Mouse (Mus musculus) neural tube, embryonic 13.5 days (tissue): ENCODE results near the gene Pax7. TPM values are rescaled to one million over a fixed set of nuclear protein-coding genes. Genes with fewer than 3 reads are reported as not detected.

Experiments used
- ATAC-seq: fragments of 200-750 bp; cut with Nextera tagmentation; 2 replicates; pipeline ENCODE4 v1.8.0; 2017; ENCODE audit warnings: low read depth, mild to moderate bottlenecking, moderate TSS enrichment, moderate library complexity
- H3K27ac ChIP-seq: fragments of 300-500 bp; sonication (generic); replicated peaks from 2 replicates; pipeline ENCODE4 v1.5.1; 2015; ENCODE audit warnings: moderate library complexity, mild to moderate bottlenecking, inconsistent platforms
- H3K27me3 ChIP-seq: fragments of 300-500 bp; sonication (generic); 2 replicates; pipeline ENCODE4 v1.6.1; 2015; ENCODE audit warnings: mild to moderate bottlenecking, inconsistent platforms
- H3K36me3 ChIP-seq: fragments of 300-500 bp; sonication (generic); 2 replicates; pipeline ENCODE4 v1.6.1; 2015; ENCODE audit warnings: mild to moderate bottlenecking, inconsistent platforms
- H3K4me1 ChIP-seq: fragments of 300-500 bp; sonication (generic); replicated peaks from 2 replicates; pipeline ENCODE4 v1.6.1; 2015; ENCODE audit warnings: inconsistent platforms
- H3K4me2 ChIP-seq: fragments of 300-500 bp; sonication (generic); 2 replicates; pipeline ENCODE4 v1.6.1; 2015; ENCODE audit warnings: inconsistent platforms, mild to moderate bottlenecking, moderate library complexity
- H3K4me3 ChIP-seq: fragments of 300-500 bp; sonication (generic); 2 replicates; pipeline ENCODE4 v1.5.1; 2015; ENCODE audit warnings: mild to moderate bottlenecking, inconsistent platforms
- H3K9ac ChIP-seq: fragments of 300-500 bp; sonication (generic); 2 replicates; pipeline ENCODE4 v1.6.1; 2015; ENCODE audit warnings: moderate library complexity, mild to moderate bottlenecking, inconsistent platforms
- H3K9me3 ChIP-seq: fragments of 300-500 bp; sonication (generic); 2 replicates; pipeline ENCODE4 v1.6.1; 2016; ENCODE audit warnings: inconsistent platforms
- WGBS: fragments of 180-500 bp; shearing (Covaris S2); methylation state at CpG from one replicate; pipeline ENCODE4 v1.1.7; 2015; 5-methylcytosine and 5-hydroxymethylcytosine counted together
- polyA plus RNA-seq: library from polyadenylated mRNA; unstranded; fragments of >200 nt; fragmentation: Nextera tagmentation; extraction: Ambion mirVana; gene quantifications from 2 replicates; pipeline ENCODE4 v1.2.1, GENCODE M21; 2015

Pax7 gene
- polyA plus RNA-seq, 1 experiment from 2014 or later = 0.50 TPM

DNA sequence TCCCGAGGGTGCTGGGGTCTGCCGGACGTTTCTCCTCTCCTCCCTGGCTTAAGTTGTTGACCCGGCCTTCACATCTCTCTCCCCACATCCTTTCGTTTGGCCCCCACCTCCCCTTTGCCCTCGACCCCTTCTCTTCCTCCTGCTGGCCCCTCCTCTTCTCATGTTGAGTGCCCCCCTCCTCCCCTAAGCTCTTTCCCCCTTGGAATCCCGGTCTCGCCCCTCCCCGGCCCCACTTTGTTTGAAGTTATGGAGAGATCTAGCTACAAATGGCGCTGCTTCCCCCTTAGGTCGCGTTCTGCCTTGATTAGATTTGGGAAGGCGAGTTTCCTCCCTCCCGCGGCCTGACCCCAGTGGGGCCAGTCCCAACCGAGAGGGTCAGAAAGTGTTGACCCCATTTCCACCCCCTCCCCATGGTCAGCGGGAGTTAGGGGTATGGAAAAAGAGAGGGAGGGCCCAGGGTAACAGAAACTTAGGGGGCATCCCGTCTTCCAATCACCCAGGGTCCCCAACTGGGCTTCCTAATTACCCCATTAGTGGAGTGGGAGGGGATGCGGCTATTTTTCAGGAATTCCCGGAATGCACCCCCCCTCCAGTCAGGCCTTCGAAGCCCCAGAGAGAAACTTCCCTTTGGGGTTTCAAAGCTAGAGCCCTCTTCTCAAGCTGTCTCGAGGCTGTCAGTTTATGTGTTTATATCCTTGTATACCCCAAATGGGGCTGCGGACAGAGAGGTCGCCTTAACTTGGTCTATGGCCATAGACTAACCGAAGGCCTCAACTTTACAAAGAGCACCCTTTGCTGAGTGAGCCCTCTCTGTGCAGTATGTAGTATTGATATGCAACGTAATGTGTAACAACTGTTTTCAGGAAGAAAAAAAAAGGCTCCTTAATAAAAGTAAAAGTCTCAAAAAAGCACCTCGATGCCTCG, 10.9 kb downstream of the Pax7 start:
- WGBS = 2% methylated on average over 28 of the region's 28 CpGs
- no peaks in the 10 kb centered on the region for H3K9me3 ChIP-seq
- peak overlapping the region; percentile 64 for H3K9ac ChIP-seq
- ATAC-seq = no peak
- H3K4me1 ChIP-seq = peaks cover 80% of the 10 kb centered on the region
- H3K36me3 ChIP-seq = no peaks in the 10 kb centered on the region
- peak overlapping the region; percentile 58 for H3K4me2 ChIP-seq
- peaks cover 97% of the 10 kb centered on the region for H3K27me3 ChIP-seq
- 0 out of 2 replicates have a peak overlapping the region, but pooled peaks have one; percentile 33 for H3K27ac ChIP-seq
- peak overlapping the region; percentile 35 for H3K4me3 ChIP-seq

DNA sequence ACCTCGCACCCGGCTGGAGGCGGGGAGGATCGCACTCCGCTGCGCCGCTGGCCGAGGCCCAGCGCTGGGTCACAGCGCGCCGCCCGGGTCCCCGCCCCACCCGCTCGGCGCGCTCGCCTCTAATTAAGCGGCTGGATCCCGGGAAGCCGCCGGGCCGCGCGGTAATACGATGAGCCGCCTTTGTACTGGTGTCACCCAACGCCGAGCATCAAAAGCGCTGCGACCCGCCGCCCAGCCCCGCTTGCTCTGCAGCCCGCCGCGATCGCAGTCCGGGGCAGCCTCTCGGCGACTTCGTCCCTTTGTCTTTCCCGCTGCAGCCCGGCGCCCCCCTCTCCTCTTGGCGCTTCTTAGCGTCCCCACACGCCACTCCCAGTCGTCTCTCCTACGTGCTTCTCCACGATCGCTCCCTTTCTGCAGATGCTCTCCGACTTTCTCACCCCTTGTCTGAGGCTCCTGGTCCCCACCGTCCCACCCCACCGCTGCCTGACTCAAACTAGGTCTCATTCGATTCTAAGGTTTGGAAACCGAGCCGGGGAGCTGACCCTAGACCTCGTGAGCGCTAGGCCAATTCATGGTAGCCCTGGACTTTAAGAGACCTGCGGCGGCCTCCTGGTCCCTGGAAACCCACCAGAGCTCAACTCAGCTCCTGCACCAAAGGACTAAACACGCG, 11.7 kb downstream of the Pax7 start:
- Histone ChIP-seq H3K4me2 (peak overlapping the region; percentile 58), H3K27ac (peak overlapping the region; percentile 33; the same call in 1 of the 2 replicates), H3K27me3 (peaks cover 97% of the 10 kb centered on the region), H3K9ac (peak overlapping the region; percentile 64), H3K36me3 (no peaks in the 10 kb centered on the region), H3K4me1 (peaks cover 87% of the 10 kb centered on the region), H3K4me3 (peak overlapping the region; percentile 35), H3K9me3 (no peaks in the 10 kb centered on the region)
- WGBS = under 1% methylated on average over 65 of the region's 65 CpGs
- ATAC-seq = peak; percentile 60

DNA sequence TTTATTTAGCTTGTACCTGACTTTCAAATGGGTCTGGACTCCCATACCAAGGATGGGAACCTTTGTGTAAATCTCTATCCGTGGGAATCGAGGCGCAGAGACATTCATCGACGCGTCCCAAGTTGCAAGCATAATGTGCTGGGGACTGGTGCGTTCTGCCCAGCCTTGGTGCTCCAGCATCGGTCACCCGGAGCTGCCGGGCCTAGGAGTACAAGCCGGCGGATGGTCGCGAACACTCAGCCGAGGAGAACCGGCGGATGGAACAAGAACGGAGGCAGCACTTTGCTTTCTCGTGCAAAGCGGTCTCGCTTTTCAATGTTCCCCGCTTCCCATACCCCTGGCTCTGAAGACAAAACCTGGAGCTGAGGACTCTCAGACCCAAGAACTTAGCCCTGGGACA, 12.3 kb downstream of the Pax7 start:
- Histone ChIP-seq H3K36me3 (no peaks in the 10 kb centered on the region), H3K27me3 (peaks cover 97% of the 10 kb centered on the region), H3K9me3 (no peaks in the 10 kb centered on the region), H3K4me3 (peak overlapping the region; percentile 35), H3K4me1 (peaks cover 87% of the 10 kb centered on the region), H3K9ac (peak overlapping the region; percentile 64), H3K27ac (0 out of 2 replicates have a peak overlapping the region, but pooled peaks have one; percentile 33), H3K4me2 (peak overlapping the region; percentile 58)
- ATAC-seq = no peak
- 1% methylated on average over 22 of the region's 22 CpGs for WGBS

DNA sequence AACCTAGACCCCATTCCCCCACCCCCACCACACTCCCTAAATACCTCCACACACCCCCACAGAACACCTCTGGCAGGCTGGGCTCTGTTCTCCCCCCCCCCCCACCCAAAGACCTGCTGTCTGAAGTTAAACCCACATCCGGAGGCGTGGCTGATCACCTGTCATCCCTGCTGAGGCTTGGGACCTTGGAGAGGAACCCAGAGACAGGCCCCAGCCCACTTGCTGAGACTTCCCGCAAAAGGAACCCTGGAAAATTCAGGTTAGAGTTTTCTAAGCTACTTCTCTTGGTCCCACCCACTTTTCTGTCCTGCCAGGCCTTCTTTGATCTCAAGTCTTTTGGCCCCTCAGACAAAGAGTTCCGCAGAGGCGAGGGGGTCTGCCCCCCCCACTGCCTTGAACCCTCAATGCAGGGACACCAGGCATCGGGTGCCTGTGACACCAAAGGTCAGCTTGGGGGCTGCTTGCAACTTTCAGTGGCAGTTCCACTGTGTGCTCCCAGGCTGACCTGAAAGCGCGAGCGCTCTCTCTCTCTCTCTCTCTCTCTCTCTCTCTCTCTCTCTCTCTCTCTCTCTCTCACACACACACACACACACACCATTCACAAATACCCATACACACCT, 13.8 kb downstream of the Pax7 start:
- no peak overlapping the region for H3K9ac ChIP-seq
- H3K4me3 ChIP-seq = no peak overlapping the region
- 2% methylated on average over 9 of the region's 9 CpGs for WGBS
- ATAC-seq = no peak
- no peaks in the 10 kb centered on the region for H3K36me3 ChIP-seq
- H3K4me1 ChIP-seq = peaks cover 78% of the 10 kb centered on the region
- H3K27ac ChIP-seq = no peak overlapping the region
- no peaks in the 10 kb centered on the region for H3K9me3 ChIP-seq
- H3K27me3 ChIP-seq = peaks cover 94% of the 10 kb centered on the region
- no peak overlapping the region for H3K4me2 ChIP-seq

DNA sequence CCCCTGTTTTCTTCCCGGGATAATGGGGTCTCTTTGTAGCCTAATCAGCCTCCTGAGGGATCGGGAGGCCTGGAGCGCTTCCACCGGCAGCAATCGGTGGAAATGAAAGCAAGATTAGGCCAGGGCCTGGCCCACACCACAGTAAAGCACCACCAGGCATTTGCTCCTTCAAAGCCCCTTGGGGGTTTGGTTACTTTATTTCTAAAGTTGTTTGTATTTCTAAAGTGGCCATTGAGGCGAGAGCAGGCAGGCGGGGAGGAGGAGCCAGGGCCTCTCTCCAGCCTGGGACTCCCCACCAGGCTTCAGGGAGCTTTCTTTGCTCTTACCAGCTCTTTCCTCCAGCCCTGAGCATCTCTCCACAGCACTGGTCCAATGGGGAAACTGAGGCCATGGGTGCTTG, 15.2 kb downstream of the Pax7 start:
- Histone ChIP-seq H3K27ac (no peak overlapping the region), H3K4me3 (no peak overlapping the region), H3K4me1 (peaks cover 65% of the 10 kb centered on the region), H3K9me3 (no peaks in the 10 kb centered on the region), H3K4me2 (no peak overlapping the region), H3K27me3 (peaks cover 96% of the 10 kb centered on the region), H3K36me3 (no peaks in the 10 kb centered on the region), H3K9ac (no peak overlapping the region)
- WGBS = 2% methylated on average over 7 of the region's 7 CpGs
- no peak for ATAC-seq

DNA sequence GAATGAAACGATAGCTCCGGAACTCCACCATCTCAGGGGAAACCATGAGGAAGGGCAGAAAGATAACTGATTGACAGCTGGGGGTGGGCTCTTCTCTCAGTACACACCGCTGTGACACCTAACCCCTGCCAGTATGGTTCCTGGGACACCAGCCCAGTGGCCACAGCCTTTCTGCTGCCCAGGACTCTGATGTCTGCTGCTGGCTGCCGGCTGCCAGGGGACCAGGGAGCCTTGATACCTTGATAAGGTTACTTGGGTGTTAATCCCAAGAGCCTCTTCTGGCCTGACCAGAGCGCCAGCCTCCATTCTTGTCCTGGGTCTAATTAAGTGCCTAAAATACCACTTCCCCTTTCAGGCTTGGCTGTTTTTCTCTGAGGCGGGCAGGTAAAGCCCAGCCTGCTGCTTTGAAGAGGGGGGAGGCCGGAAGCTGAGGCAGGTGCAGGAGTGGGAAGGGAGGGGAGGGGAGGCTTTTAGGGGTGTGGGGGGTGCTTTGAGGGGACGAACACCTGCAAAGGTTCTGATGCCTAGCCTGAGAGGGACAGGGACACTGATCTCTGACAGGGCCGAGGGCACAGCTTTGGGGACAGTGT, 19.9 kb downstream of the Pax7 start:
- Histone ChIP-seq H3K9me3 (no peaks in the 10 kb centered on the region), H3K4me3 (no peak overlapping the region), H3K27me3 (peaks cover 92% of the 10 kb centered on the region), H3K27ac (no peak overlapping the region), H3K4me2 (no peak overlapping the region), H3K9ac (no peak overlapping the region), H3K36me3 (no peaks in the 10 kb centered on the region), H3K4me1 (peaks cover 56% of the 10 kb centered on the region)
- 39% methylated on average over 9 of the region's 9 CpGs for WGBS
- ATAC-seq = no peak

DNA sequence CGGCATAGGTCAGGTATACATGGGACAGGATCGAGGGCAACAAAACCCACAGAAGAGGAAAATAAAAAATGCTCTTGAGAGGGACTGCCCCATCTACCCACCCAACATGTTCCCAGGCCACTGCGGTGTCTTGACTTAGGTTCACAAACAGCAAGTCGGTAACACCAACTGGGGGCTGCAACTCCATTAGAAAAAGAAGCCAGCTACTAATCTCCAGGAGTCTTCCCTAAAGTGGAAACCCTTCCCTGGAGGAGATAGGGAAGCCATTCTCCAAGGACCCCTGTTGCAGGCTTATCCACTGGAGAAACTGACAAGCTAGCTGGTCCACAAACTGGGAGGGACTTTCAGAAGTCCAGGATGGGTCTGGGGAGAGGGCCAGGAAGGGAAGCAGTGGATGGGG, 21.4 kb downstream of the Pax7 start:
- WGBS = 43% methylated on average over 4 of the region's 4 CpGs
- Histone ChIP-seq H3K27ac (no peak overlapping the region), H3K27me3 (peaks cover 88% of the 10 kb centered on the region), H3K4me2 (no peak overlapping the region), H3K4me3 (no peak overlapping the region), H3K9me3 (no peaks in the 10 kb centered on the region), H3K4me1 (peaks cover 54% of the 10 kb centered on the region), H3K36me3 (no peaks in the 10 kb centered on the region), H3K9ac (no peak overlapping the region)
- no peak for ATAC-seq

DNA sequence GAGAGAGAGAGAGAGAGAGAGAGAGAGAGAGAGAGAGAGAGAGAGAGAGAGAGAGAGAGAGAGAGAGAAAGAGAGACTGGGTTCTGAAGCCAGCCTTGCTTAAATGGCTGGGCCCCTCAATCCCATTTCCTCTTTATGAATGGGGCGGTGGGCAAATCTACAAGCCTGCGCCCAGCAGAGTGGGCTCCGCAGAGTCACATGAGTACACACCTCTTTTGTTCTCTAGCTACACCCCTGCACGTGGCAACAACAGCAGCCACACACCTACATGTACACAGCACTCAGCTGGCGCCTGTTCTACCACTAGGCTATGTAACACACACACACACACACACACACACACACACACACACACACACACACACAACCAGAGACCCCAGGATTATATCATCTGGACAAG, 21.9 kb downstream of the Pax7 start:
- Histone ChIP-seq H3K4me3 (no peak overlapping the region), H3K27ac (peak overlapping the region; percentile 38; the same call in 1 of the 2 replicates), H3K4me1 (peaks cover 54% of the 10 kb centered on the region), H3K9me3 (no peaks in the 10 kb centered on the region), H3K4me2 (no peak overlapping the region), H3K27me3 (peaks cover 87% of the 10 kb centered on the region), H3K9ac (no peak overlapping the region), H3K36me3 (no peaks in the 10 kb centered on the region)
- ATAC-seq = no peak
- 16% methylated on average over 5 of the region's 5 CpGs for WGBS

DNA sequence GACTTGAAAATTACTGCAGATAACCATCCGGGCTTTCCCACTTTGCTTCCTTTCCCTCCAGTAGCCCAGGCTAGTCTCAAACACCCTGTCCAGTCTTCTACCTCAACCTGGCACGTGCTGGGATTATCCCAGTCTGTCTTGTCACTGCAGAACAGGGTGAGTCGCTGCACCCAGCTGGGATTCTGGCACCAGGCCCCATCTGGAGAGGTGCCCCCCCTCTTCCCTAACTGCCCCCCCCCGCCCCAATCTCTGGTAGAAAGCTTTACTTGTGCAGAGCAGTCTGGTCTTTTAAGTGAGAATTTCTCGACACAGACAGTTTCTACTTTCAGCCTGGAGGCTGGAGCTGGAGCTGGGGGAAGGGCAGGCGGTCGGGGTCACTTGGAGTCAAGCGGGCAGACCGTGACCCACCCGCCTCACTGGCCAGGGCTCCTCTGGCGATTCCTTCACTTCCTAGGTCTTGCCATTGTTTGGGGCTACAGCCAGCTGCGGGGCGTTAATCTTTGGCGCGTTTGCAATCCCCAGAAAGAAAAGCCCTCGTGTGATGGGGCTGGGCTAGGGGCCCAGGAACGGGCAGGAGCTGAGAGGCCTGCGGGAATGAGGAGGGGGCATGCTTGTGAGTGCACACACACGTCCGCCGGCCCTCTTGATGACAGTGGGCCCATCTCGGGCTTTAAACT, 22.4 kb downstream of the Pax7 start:
- Histone ChIP-seq H3K4me2 (peak overlapping the region; percentile 29; the same call in 1 of the 2 replicates), H3K4me1 (peaks cover 54% of the 10 kb centered on the region), H3K27me3 (peaks cover 87% of the 10 kb centered on the region)

DNA sequence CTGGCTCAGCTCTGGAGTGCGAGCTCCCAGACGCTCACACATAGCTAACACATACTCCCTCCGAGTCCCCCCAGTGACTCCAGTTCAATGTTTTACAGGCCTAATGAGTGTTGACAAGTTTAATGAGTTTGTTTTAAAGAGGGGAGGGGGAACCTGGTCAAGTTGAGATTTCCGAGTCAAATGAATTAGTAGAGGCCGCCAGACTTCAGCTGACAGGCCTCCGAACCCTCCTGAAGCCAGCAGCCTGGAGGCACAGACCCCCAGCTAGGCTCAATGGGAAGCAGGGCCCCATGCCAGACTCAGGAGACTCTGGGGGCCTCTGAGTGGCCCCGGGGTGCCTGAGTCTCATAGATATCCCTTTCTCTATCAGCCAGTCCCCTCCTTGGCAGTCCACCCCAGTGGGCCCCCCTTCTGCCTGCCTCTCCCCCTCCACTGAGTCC, 23.9 kb downstream of the Pax7 start:
- Histone ChIP-seq H3K9me3 (no peaks in the 10 kb centered on the region), H3K4me2 (no peak overlapping the region), H3K36me3 (no peaks in the 10 kb centered on the region), H3K4me1 (peaks cover 60% of the 10 kb centered on the region), H3K27me3 (peaks cover 89% of the 10 kb centered on the region), H3K4me3 (no peak overlapping the region), H3K27ac (no peak overlapping the region), H3K9ac (no peak overlapping the region)
- peak; percentile 34; the same call in 1 of the 2 replicates for ATAC-seq
- WGBS = 12% methylated on average over 7 of the region's 7 CpGs

More for the DNA sequence above, 22.4 kb downstream of the Pax7 start:
- peak overlapping the region; percentile 38 for H3K27ac ChIP-seq
- peak overlapping the region; percentile 45; the same call in 1 of the 2 replicates for H3K9ac ChIP-seq
- H3K9me3 ChIP-seq = no peaks in the 10 kb centered on the region
- ATAC-seq = peak; percentile 40; the same call in 1 of the 2 replicates
- no peak overlapping the region for H3K4me3 ChIP-seq
- 3% methylated on average over 22 of the region's 22 CpGs for WGBS
- no peaks in the 10 kb centered on the region for H3K36me3 ChIP-seq

DNA sequence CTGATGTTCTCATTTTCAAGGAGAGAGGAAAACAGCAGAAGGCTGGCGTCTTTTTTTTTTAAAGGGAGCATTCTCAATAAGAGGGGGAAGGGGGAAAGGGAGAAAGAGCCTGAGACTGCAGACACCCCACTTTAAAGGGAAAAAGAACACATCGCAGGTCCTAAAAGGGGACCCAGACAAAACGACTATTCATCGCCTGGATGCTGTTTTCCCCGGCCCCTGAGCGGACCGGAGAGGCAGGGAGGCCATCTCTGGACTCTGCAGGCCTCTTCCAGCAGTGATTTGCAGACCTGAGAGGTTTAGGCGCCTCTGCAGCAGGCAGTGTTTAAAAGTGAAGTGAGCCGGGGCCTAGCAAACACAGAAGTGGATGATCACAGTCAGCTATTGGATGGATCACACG, 25.5 kb downstream of the Pax7 start:
- WGBS = 7% methylated on average over 10 of the region's 10 CpGs
- peak overlapping the region; percentile 43 for H3K27ac ChIP-seq

More for the DNA sequence above, 25.5 kb downstream of the Pax7 start:
- no peaks in the 10 kb centered on the region for H3K36me3 ChIP-seq
- ATAC-seq = no peak
- H3K9ac ChIP-seq = peak overlapping the region; percentile 17; the same call in 1 of the 2 replicates
- peaks cover 81% of the 10 kb centered on the region for H3K27me3 ChIP-seq
- H3K4me1 ChIP-seq = peaks cover 66% of the 10 kb centered on the region
- no peak overlapping the region for H3K4me2 ChIP-seq
- H3K4me3 ChIP-seq = no peak overlapping the region
- no peaks in the 10 kb centered on the region for H3K9me3 ChIP-seq
